Mouse (Mus musculus) midbrain, embryonic 15.5 days (tissue): ENCODE results near the gene Ank2. TPM values are rescaled to one million over a fixed set of nuclear protein-coding genes. Genes with fewer than 3 reads are reported as not detected.

Experiments used
- ATAC-seq: fragments of 200-750 bp; cut with Nextera tagmentation; replicated peaks from 2 replicates; pipeline ENCODE4 v1.8.0; 2017; ENCODE audit warnings: moderate TSS enrichment
- H3K27ac ChIP-seq: fragments of 300-500 bp; sonication (generic); 2 replicates; pipeline ENCODE4 v1.5.1; 2015; ENCODE audit warnings: mild to moderate bottlenecking, inconsistent platforms
- H3K27me3 ChIP-seq: fragments of 300-500 bp; sonication (generic); replicated peaks from 2 replicates; pipeline ENCODE4 v1.6.1; 2015; ENCODE audit warnings: inconsistent platforms
- H3K36me3 ChIP-seq: fragments of 300-500 bp; sonication (generic); replicated peaks from 2 replicates; pipeline ENCODE4 v1.6.1; 2015; ENCODE audit warnings: inconsistent platforms
- H3K4me1 ChIP-seq: fragments of 300-500 bp; sonication (generic); 2 replicates; pipeline ENCODE4 v1.6.1; 2015; ENCODE audit warnings: inconsistent platforms
- H3K4me2 ChIP-seq: fragments of 300-500 bp; sonication (generic); 2 replicates; pipeline ENCODE4 v1.6.1; 2015; ENCODE audit warnings: inconsistent platforms, mild to moderate bottlenecking, moderate library complexity
- H3K4me3 ChIP-seq: fragments of 300-500 bp; sonication (generic); 2 replicates; pipeline ENCODE4 v1.5.1; 2015; ENCODE audit warnings: mild to moderate bottlenecking, inconsistent platforms
- H3K9ac ChIP-seq: fragments of 300-500 bp; sonication (generic); 2 replicates; pipeline ENCODE4 v1.6.1; 2015; ENCODE audit warnings: mild to moderate bottlenecking, inconsistent platforms
- H3K9me3 ChIP-seq: fragments of 300-500 bp; sonication (generic); 2 replicates; pipeline ENCODE4 v1.6.1; 2016; ENCODE audit warnings: inconsistent platforms
- WGBS: fragments of 180-500 bp; shearing (Covaris S2); methylation state at CpG from one replicate; pipeline ENCODE4 v1.1.7; 2015; ENCODE audit warnings: mixed read lengths; 5-methylcytosine and 5-hydroxymethylcytosine counted together
- polyA plus RNA-seq: library from polyadenylated mRNA; unstranded; fragments of >200 nt; fragmentation: Nextera tagmentation; extraction: Ambion mirVana; gene quantifications from 2 replicates; pipeline ENCODE4 v1.2.1, GENCODE M21; 2015

Gene Ank2
- polyA plus RNA-seq: 192 and 216 TPM in 2 replicates

DNA sequence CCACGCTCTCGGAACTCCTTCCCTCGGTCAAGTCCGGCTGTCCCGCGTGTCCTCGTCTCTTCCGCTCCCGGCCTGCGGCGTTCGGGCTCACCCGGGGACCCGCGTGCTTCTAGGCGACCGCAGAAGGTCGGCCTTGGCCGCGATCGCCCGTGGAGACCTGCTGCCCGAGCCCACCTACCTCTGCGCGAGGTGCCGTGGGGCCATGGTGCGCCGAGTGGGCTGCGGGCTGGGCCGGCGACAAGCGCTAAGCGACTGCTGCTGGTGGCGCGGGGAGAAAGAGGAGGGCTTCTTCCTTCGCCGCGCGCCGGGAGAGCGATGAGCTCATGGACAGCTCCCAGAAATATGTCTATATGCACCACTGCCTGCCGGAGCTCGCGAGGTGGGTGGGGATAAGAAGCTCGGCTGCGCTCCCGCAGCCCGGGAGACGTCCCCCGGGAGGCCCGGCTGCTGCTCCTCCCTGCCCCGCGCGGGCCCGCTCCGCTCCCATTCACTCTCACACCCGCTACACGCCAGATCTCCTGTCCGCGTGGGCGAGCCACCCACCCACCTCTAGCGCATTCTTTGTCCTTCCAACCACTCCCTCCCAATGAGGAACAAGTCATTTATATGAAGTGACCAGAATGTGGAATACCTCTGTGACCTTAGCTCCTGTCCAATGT lies at the start of gene Ank2:
Gene Ank2, minus strand, starts transcription at position 609 of the 659 bp plus-strand sequence.
- peak within 1 kb of the TSS; percentile 98 for H3K4me2 ChIP-seq
- peaks cover 24% of the 10 kb centered on the region for H3K4me1 ChIP-seq
- WGBS: 0% methylated on average over 55 of the region's 62 CpGs
- H3K27me3 ChIP-seq: no peaks in the 10 kb centered on the region
- peak within 1 kb of the TSS; percentile 54 for H3K4me3 ChIP-seq
- peak; percentile 82 for ATAC-seq
- H3K9ac ChIP-seq: peak within 1 kb of the TSS; percentile 68
- peak within 1 kb of the TSS; percentile 67 for H3K27ac ChIP-seq
- 0 out of 2 replicates have a peak, but pooled peaks cover 3% of the 10 kb centered on the region for H3K9me3 ChIP-seq
- no peaks in the 10 kb centered on the region for H3K36me3 ChIP-seq

DNA sequence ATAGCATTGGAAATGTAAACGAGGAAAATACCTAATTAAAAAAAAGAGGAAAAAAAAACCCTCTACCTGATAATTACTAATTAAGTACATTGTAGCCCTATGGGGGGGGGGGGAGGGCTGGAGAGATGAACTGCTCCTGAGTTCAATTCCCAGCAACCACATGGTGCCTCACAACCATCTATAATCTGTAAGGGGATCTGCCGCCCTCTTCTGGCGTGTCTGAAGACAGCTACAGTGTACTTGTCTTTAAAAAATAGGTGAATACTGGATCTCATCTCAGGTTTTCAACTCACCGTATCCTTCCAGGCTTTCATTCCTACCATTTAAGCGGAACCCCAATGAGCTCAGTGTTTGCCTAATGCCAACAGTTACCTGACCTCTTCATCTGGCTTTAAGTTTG lies 48.7 kb upstream of the Ank2 start:
- Histone ChIP-seq H3K36me3 (no peaks in the 10 kb centered on the region; the same call in 1 of the 2 replicates), H3K9me3 (no peaks in the 10 kb centered on the region), H3K4me2 (no peak overlapping the region), H3K4me1 (no peaks in the 10 kb centered on the region), H3K9ac (no peak overlapping the region), H3K27ac (no peak overlapping the region), H3K4me3 (no peak overlapping the region), H3K27me3 (no peaks in the 10 kb centered on the region)
- ATAC-seq: no peak
- 25% methylated on average over 5 of the region's 5 CpGs for WGBS

- no peak overlapping the region for H3K4me3 ChIP-seq
- no peaks in the 10 kb centered on the region for H3K27me3 ChIP-seq
- H3K4me2 ChIP-seq: no peak overlapping the region
- H3K4me1 ChIP-seq: no peaks in the 10 kb centered on the region
- WGBS: 22% methylated on average over 5 of the region's 5 CpGs
- H3K27ac ChIP-seq: no peak overlapping the region
- H3K36me3 ChIP-seq: no peaks in the 10 kb centered on the region; the same call in 1 of the 2 replicates
- no peak for ATAC-seq
- no peaks in the 10 kb centered on the region for H3K9me3 ChIP-seq
- no peak overlapping the region for H3K9ac ChIP-seq
Observed at GRCm38 (mm10) chr3:127544610-127545121, 45.5 kb upstream of the Ank2 start.

- ATAC-seq: no peak
- Histone ChIP-seq H3K4me1 (no peaks in the 10 kb centered on the region), H3K4me3 (no peak overlapping the region), H3K27ac (no peak overlapping the region), H3K4me2 (no peak overlapping the region), H3K27me3 (no peaks in the 10 kb centered on the region), H3K9ac (no peak overlapping the region), H3K9me3 (no peaks in the 10 kb centered on the region), H3K36me3 (peaks cover 2% of the 10 kb centered on the region; the same call in 1 of the 2 replicates)
- 77% methylated on average over 4 of the region's 4 CpGs for WGBS
Observed at GRCm38 (mm10) chr3:127543976-127544375, 44.8 kb upstream of the Ank2 start.

- WGBS: 77% methylated on average over 6 of the region's 6 CpGs
- H3K4me1 ChIP-seq: no peaks in the 10 kb centered on the region
- H3K9ac ChIP-seq: no peak overlapping the region
- no peak for ATAC-seq
- H3K9me3 ChIP-seq: no peaks in the 10 kb centered on the region
- no peak overlapping the region for H3K27ac ChIP-seq
- H3K27me3 ChIP-seq: no peaks in the 10 kb centered on the region
- no peak overlapping the region for H3K4me3 ChIP-seq
- 0 out of 2 replicates have a peak, but pooled peaks cover 2% of the 10 kb centered on the region for H3K36me3 ChIP-seq
- H3K4me2 ChIP-seq: no peak overlapping the region
Observed at GRCm38 (mm10) chr3:127539193-127539592, 40.0 kb upstream of the Ank2 start.

GRCm38 (mm10) chr3:127530293-127530692 lies 31.1 kb upstream of the Ank2 start:
- ATAC-seq: no peak
- no peaks in the 10 kb centered on the region for H3K36me3 ChIP-seq
- no peak overlapping the region for H3K4me3 ChIP-seq
- H3K9me3 ChIP-seq: no peaks in the 10 kb centered on the region
- H3K27me3 ChIP-seq: no peaks in the 10 kb centered on the region
- H3K4me2 ChIP-seq: no peak overlapping the region
- no peaks in the 10 kb centered on the region for H3K4me1 ChIP-seq
- WGBS: 8% methylated on average over 4 of the region's 4 CpGs
- no peak overlapping the region for H3K9ac ChIP-seq
- no peak overlapping the region for H3K27ac ChIP-seq

DNA sequence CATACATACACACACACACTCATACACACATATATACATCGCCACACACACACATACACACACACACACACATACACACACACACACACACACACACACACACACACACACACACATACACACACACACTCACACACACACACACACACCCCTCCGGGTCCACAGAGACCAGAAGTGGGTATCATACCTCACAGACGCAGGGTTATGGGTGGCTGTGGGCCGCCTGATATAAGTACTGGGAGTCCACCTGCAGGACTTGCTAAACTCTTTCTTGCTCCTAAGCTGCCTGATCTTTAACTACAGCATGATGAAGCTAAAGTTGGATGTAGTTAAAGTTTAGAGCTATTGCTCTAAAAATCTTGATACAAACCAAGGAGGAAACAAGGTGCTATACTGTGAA lies 30.7 kb upstream of the Ank2 start:
- H3K27ac ChIP-seq: no peak overlapping the region
- ATAC-seq: no peak
- WGBS: 85% methylated on average over 4 of the region's 4 CpGs

GRCm38 (mm10) chr3:127529210-127529609 lies 30.1 kb upstream of the Ank2 start:
- Histone ChIP-seq H3K4me1 (no peaks in the 10 kb centered on the region), H3K36me3 (no peaks in the 10 kb centered on the region), H3K27ac (no peak overlapping the region), H3K27me3 (no peaks in the 10 kb centered on the region), H3K4me2 (no peak overlapping the region), H3K4me3 (no peak overlapping the region), H3K9ac (no peak overlapping the region), H3K9me3 (no peaks in the 10 kb centered on the region)
- no peak for ATAC-seq
- WGBS: 85% methylated on average over 3 of the region's 3 CpGs

More for the DNA sequence above, 30.7 kb upstream of the Ank2 start:
- H3K27me3 ChIP-seq: no peaks in the 10 kb centered on the region
- no peaks in the 10 kb centered on the region for H3K4me1 ChIP-seq
- H3K9ac ChIP-seq: no peak overlapping the region
- no peaks in the 10 kb centered on the region for H3K36me3 ChIP-seq
- H3K4me3 ChIP-seq: no peak overlapping the region
- H3K9me3 ChIP-seq: no peaks in the 10 kb centered on the region
- no peak overlapping the region for H3K4me2 ChIP-seq

DNA sequence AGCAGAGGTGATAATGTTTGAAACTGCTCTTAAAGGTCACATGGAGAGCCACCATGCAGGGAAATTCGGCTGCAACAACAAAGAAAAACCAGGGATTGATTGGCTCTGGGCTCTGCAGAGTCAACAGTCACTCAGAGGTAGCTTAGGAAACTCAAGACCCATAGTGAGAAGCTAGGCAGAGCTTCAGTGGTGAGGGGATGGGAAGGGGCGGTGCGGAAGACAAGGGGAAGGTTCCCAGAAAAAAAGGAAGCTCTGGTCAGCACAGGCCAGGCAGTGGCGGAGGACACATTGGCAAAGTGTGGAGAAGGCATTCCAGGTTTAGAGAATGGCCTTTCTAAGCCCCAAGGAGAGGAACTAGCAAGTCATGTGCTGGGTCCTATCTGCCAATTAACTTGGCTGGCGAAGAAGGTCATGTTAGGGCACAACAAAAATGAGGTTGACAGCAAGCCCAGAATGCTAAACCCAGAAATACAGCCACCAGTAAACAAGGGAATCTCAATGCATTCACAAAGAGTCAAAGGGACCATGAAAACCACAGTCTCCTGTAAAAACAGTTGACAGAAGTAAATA lies 28.4 kb upstream of the Ank2 start:
- H3K36me3 ChIP-seq: no peaks in the 10 kb centered on the region
- H3K27ac ChIP-seq: no peak overlapping the region
- H3K4me1 ChIP-seq: no peaks in the 10 kb centered on the region
- H3K4me3 ChIP-seq: no peak overlapping the region
- 66% methylated on average over 5 of the region's 5 CpGs for WGBS
- no peaks in the 10 kb centered on the region for H3K9me3 ChIP-seq
- no peaks in the 10 kb centered on the region for H3K27me3 ChIP-seq
- no peak for ATAC-seq
- H3K9ac ChIP-seq: no peak overlapping the region
- no peak overlapping the region for H3K4me2 ChIP-seq

DNA sequence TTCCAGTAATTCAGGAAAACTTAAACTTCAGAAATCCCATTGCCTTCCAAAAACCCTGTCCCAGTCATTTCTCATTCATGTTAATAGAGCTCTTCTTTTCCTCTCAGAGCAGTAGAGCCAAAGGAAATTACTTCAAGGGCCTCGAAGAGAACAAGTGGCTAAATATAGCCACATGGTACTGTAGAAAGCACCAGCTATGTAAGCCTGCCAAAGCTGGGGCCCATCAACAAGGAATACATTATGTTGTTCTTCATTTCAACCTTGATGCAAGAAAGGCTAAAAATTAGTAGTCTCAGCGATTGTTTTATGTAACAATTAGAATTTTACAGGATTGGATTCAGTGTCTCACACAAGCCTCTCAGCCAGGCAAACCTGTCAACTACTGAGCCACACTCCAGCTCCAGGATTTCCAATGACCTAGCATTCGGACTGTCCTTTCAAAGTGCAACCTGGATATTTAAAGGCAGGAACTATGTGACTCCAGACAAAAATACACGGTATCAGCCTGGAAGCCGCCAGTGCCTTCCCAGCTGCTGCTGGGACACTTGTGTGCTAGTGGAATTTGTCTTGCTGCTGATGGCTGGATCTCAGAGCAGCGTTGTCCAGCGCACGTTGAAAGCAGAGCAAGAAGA lies 26.2 kb upstream of the Ank2 start:
- H3K27me3 ChIP-seq: no peaks in the 10 kb centered on the region
- H3K4me1 ChIP-seq: no peaks in the 10 kb centered on the region
- H3K36me3 ChIP-seq: no peaks in the 10 kb centered on the region
- 84% methylated on average over 8 of the region's 8 CpGs for WGBS
- H3K4me2 ChIP-seq: no peak overlapping the region
- H3K9ac ChIP-seq: no peak overlapping the region
- H3K4me3 ChIP-seq: no peak overlapping the region
- ATAC-seq: no peak
- H3K9me3 ChIP-seq: no peaks in the 10 kb centered on the region
- no peak overlapping the region for H3K27ac ChIP-seq

DNA sequence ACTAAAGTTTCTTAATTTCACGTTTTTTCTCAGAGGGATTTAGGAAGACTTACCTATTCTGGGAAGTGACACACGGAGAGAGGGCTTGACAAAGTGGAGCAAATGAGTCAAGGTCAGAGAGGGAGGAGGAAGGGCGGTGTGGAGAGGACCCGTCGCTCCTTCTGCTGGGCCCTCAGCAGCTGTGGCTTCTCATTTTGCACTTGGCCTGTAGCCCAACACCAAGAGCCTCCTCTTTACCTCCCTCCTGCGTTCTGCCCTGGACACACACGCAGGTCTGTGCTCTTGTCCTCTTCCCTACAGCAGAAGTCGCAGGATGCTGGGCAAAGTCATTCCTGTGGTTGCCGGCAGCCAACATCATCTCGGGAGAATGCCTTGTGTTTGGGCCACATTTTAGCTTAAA lies 22.0 kb upstream of the Ank2 start:
- 87% methylated on average over 10 of the region's 10 CpGs for WGBS
- H3K9ac ChIP-seq: no peak overlapping the region
- H3K27ac ChIP-seq: no peak overlapping the region
- H3K36me3 ChIP-seq: no peaks in the 10 kb centered on the region
- H3K27me3 ChIP-seq: no peaks in the 10 kb centered on the region
- no peak overlapping the region for H3K4me2 ChIP-seq
- no peaks in the 10 kb centered on the region for H3K9me3 ChIP-seq
- H3K4me1 ChIP-seq: no peaks in the 10 kb centered on the region
- no peak for ATAC-seq
- no peak overlapping the region for H3K4me3 ChIP-seq

- H3K4me2 ChIP-seq: no peak overlapping the region
- H3K36me3 ChIP-seq: no peaks in the 10 kb centered on the region
- H3K4me1 ChIP-seq: no peaks in the 10 kb centered on the region
- no peak for ATAC-seq
- no peak overlapping the region for H3K27ac ChIP-seq
- no peak overlapping the region for H3K9ac ChIP-seq
- no peaks in the 10 kb centered on the region for H3K27me3 ChIP-seq
- H3K9me3 ChIP-seq: no peaks in the 10 kb centered on the region
- no peak overlapping the region for H3K4me3 ChIP-seq
- WGBS: 87% methylated on average over 6 of the region's 6 CpGs
Observed at GRCm38 (mm10) chr3:127520300-127520699, 21.1 kb upstream of the Ank2 start.
